Mouse (Mus musculus) embryonic facial prominence, embryonic 11.5 days (tissue): ENCODE measurements at regions not wholly inside any gene's neighbourhood (a gene's known extent, or its start where the extent isn't known, plus 50 kb on each side); places are given as distances from the start of the nearest gene placed in this dataset.

Experiments used
- ATAC-seq: fragments of 200-750 bp; cut with Nextera tagmentation; replicated peaks from 2 replicates; pipeline ENCODE4 v1.8.0; 2017; ENCODE audit warnings: low read depth; ENCODE audit not compliant: insufficient number of reproducible peaks, low FRiP score, low TSS enrichment
- DNase-seq: peaks from one replicate; pipeline ENCODE4 v3.0.0-alpha.2; 2015; ENCODE audit warnings: low spot score
- H3K27ac ChIP-seq: fragments of 300-500 bp; sonication (generic); replicated peaks from 2 replicates; pipeline ENCODE4 v1.5.1; 2014; ENCODE audit warnings: mild to moderate bottlenecking, low read depth, low read length, control low read depth
- H3K27me3 ChIP-seq: fragments of 300-500 bp; sonication (generic); 2 replicates; pipeline ENCODE4 v1.6.1; 2014; ENCODE audit warnings: mild to moderate bottlenecking, low read length, moderate library complexity, mixed read lengths; ENCODE audit not compliant: control insufficient read depth, insufficient read depth
- H3K36me3 ChIP-seq: fragments of 300-500 bp; sonication (generic); replicated peaks from 2 replicates; pipeline ENCODE4 v1.6.1; 2014; ENCODE audit warnings: low read depth, mild to moderate bottlenecking, low read length, moderate library complexity, mixed read lengths; ENCODE audit not compliant: control insufficient read depth, insufficient read depth
- H3K4me1 ChIP-seq: fragments of 300-500 bp; sonication (generic); 2 replicates; pipeline ENCODE4 v1.6.1; 2014; ENCODE audit warnings: low read length, mixed read lengths; ENCODE audit not compliant: control insufficient read depth, insufficient read depth
- H3K4me2 ChIP-seq: fragments of 300-500 bp; sonication (generic); 2 replicates; pipeline ENCODE4 v1.6.1; 2014; ENCODE audit warnings: low read depth, mild to moderate bottlenecking, control low read depth, low read length, moderate library complexity
- H3K4me3 ChIP-seq: fragments of 300-500 bp; sonication (generic); 2 replicates; pipeline ENCODE4 v1.5.1; 2014; ENCODE audit warnings: low read depth, low read length, control low read depth
- H3K9ac ChIP-seq: fragments of 300-500 bp; sonication (generic); replicated peaks from 2 replicates; pipeline ENCODE4 v1.6.1; 2014; ENCODE audit warnings: mild to moderate bottlenecking, control low read depth, low read length
- H3K9me3 ChIP-seq: fragments of 300-500 bp; sonication (generic); replicated peaks from 2 replicates; pipeline ENCODE4 v1.6.1; 2016; ENCODE audit warnings: mild to moderate bottlenecking, low read length, inconsistent platforms, mixed read lengths; ENCODE audit not compliant: control insufficient read depth
- WGBS: fragments of 180-500 bp; shearing (Covaris S2); extraction: QIAGEN DNeasy Blood & Tissue Kit; methylation state at CpG from one replicate; pipeline ENCODE4 v1.1.7; 2014; 5-methylcytosine and 5-hydroxymethylcytosine counted together

GRCm38 (mm10) chr13:53865323-53865722 lies 190.2 kb downstream of the Drd1 start:
- Histone ChIP-seq H3K27ac (no peak overlapping the region), H3K27me3 (no peaks in the 10 kb centered on the region), H3K4me2 (no peak overlapping the region), H3K9me3 (no peaks in the 10 kb centered on the region), H3K9ac (no peak overlapping the region), H3K4me1 (no peaks in the 10 kb centered on the region), H3K4me3 (no peak overlapping the region), H3K36me3 (no peaks in the 10 kb centered on the region)
- WGBS = 79% methylated on average over 5 of the region's 5 CpGs
- no peak for ATAC-seq
- no peak for DNase-seq

GRCm38 (mm10) chr13:53862336-53862735 lies 193.2 kb downstream of the Drd1 start:
- no peaks in the 10 kb centered on the region for H3K4me1 ChIP-seq
- no peaks in the 10 kb centered on the region for H3K36me3 ChIP-seq
- H3K9me3 ChIP-seq = no peaks in the 10 kb centered on the region
- no peak overlapping the region for H3K27ac ChIP-seq
- no peaks in the 10 kb centered on the region for H3K27me3 ChIP-seq
- 40% methylated on average over 4 of the region's 4 CpGs for WGBS
- no peak overlapping the region for H3K4me2 ChIP-seq
- DNase-seq (peak; percentile 26), ATAC-seq (no peak)
- H3K9ac ChIP-seq = no peak overlapping the region
- no peak overlapping the region for H3K4me3 ChIP-seq

GRCm38 (mm10) chr13:53854196-53854595 lies 201.3 kb downstream of the Drd1 start:
- Histone ChIP-seq H3K27ac (no peak overlapping the region), H3K27me3 (no peaks in the 10 kb centered on the region), H3K4me3 (no peak overlapping the region), H3K36me3 (no peaks in the 10 kb centered on the region), H3K9me3 (no peaks in the 10 kb centered on the region), H3K4me1 (no peaks in the 10 kb centered on the region), H3K4me2 (no peak overlapping the region), H3K9ac (no peak overlapping the region)
- 64% methylated on average over 2 of the region's 2 CpGs for WGBS
- DNase-seq = no peak
- ATAC-seq = no peak

GRCm38 (mm10) chr13:53850146-53850545 lies 205.4 kb downstream of the Drd1 start:
- Histone ChIP-seq H3K4me2 (no peak overlapping the region), H3K36me3 (no peaks in the 10 kb centered on the region), H3K9ac (no peak overlapping the region), H3K4me3 (no peak overlapping the region), H3K27me3 (no peaks in the 10 kb centered on the region), H3K27ac (no peak overlapping the region), H3K9me3 (no peaks in the 10 kb centered on the region), H3K4me1 (no peaks in the 10 kb centered on the region)
- 83% methylated on average over 9 of the region's 9 CpGs for WGBS
- no peak for ATAC-seq
- DNase-seq = no peak

- H3K4me3 ChIP-seq = no peak overlapping the region
- H3K9me3 ChIP-seq = no peaks in the 10 kb centered on the region
- H3K9ac ChIP-seq = no peak overlapping the region
- no peak overlapping the region for H3K4me2 ChIP-seq
- H3K4me1 ChIP-seq = no peaks in the 10 kb centered on the region
- 85% methylated on average over 5 of the region's 5 CpGs for WGBS
- H3K27ac ChIP-seq = no peak overlapping the region
- no peak for ATAC-seq
- H3K36me3 ChIP-seq = no peaks in the 10 kb centered on the region
- no peaks in the 10 kb centered on the region for H3K27me3 ChIP-seq
- no peak for DNase-seq
Observed at GRCm38 (mm10) chr13:53846221-53846620, 209.3 kb downstream of the Drd1 start.

GRCm38 (mm10) chr13:53845786-53846185 lies 209.7 kb downstream of the Drd1 start:
- WGBS = 90% methylated on average over 14 of the region's 14 CpGs
- no peak overlapping the region for H3K27ac ChIP-seq
- ATAC-seq (no peak), DNase-seq (no peak)
- H3K9me3 ChIP-seq = no peaks in the 10 kb centered on the region
- H3K36me3 ChIP-seq = no peaks in the 10 kb centered on the region
- no peak overlapping the region for H3K4me2 ChIP-seq
- H3K4me1 ChIP-seq = no peaks in the 10 kb centered on the region
- no peak overlapping the region for H3K9ac ChIP-seq
- no peak overlapping the region for H3K4me3 ChIP-seq
- H3K27me3 ChIP-seq = no peaks in the 10 kb centered on the region

GRCm38 (mm10) chr13:53825957-53826580 lies 229.4 kb downstream of the Drd1 start:
- Histone ChIP-seq H3K4me2 (no peak overlapping the region), H3K36me3 (no peaks in the 10 kb centered on the region), H3K9ac (no peak overlapping the region), H3K9me3 (no peaks in the 10 kb centered on the region), H3K4me3 (no peak overlapping the region), H3K27ac (no peak overlapping the region), H3K27me3 (no peaks in the 10 kb centered on the region), H3K4me1 (no peaks in the 10 kb centered on the region)
- no peak for ATAC-seq
- WGBS = 72% methylated on average over 8 of the region's 8 CpGs
- no peak for DNase-seq

- H3K4me1 ChIP-seq = no peaks in the 10 kb centered on the region
- no peaks in the 10 kb centered on the region for H3K27me3 ChIP-seq
- H3K36me3 ChIP-seq = no peaks in the 10 kb centered on the region
- H3K4me2 ChIP-seq = no peak overlapping the region
- H3K9ac ChIP-seq = no peak overlapping the region
- ATAC-seq (no peak), DNase-seq (no peak)
- no peak overlapping the region for H3K27ac ChIP-seq
- no peaks in the 10 kb centered on the region for H3K9me3 ChIP-seq
- WGBS = 87% methylated on average over 8 of the region's 8 CpGs
- no peak overlapping the region for H3K4me3 ChIP-seq
Observed at GRCm38 (mm10) chr13:53822061-53822460, 233.4 kb downstream of the Drd1 start.
